Mouse (Mus musculus) gastrocnemius, adult 2 months (tissue): ENCODE data around the gene Rnf5. TPM values are rescaled to one million over a fixed set of nuclear protein-coding genes. Genes with fewer than 3 reads are reported as not detected.

Experiments used
- DNase-seq: peaks from one replicate; pipeline ENCODE4 v3.0.0; 2022
- H3K27ac ChIP-seq: fragments of 200-600 bp; 2 replicates; pipeline ENCODE4 v1.8.1; 2022; ENCODE audit warnings: mild to moderate bottlenecking
- H3K4me3 ChIP-seq: fragments of 200-600 bp; 2 replicates; pipeline ENCODE4 v1.8.1; 2022; ENCODE audit warnings: mild to moderate bottlenecking, moderate library complexity
- CTCF ChIP-seq: fragments of 200-600 bp; IDR thresholded peaks from 2 replicates; pipeline ENCODE4 v1.8.1; 2022; ENCODE audit warnings: antibody characterized with exemption, mild to moderate bottlenecking, moderate library complexity
- intact Hi-C: fragments of 180-260 bp; cut with DNase I; formaldehyde crosslinking; loops from one replicate; pipeline ENCODE4 v1.15.1; 2025
- total RNA-seq, 2 experiments: library from RNA; stranded (reverse); gene quantifications; 2 replicates each; pipeline ENCODE4 v1.2.3; 2021

Gene Rnf5
- total RNA-seq, 2 experiments from 2014 or later, result 16.8 to 24.0 TPM

- intact Hi-C loops, result no loop called here
- H3K27ac ChIP-seq, result no peak overlapping the region
Observed at GRCm38 (mm10) chr17:34596098-34596497, 7.4 kb downstream of the Rnf5 start.

GRCm38 (mm10) chr17:34593752-34594525 lies 9.6 kb downstream of the Rnf5 start:
- intact Hi-C loops, result no loop called here
- TF ChIP-seq CTCF, result no peak
- DNase-seq, result peak; percentile 44
- Histone ChIP-seq H3K27ac (peak overlapping the region; percentile 97; the same call in 1 of the 2 replicates), H3K4me3 (peak overlapping the region; percentile 88)

More at GRCm38 (mm10) chr17:34596098-34596497, 7.4 kb downstream of the Rnf5 start:
- H3K4me3 ChIP-seq, result no peak overlapping the region
- DNase-seq, result no peak
- no peak for TF ChIP-seq CTCF

- no peak for TF ChIP-seq CTCF
- H3K27ac ChIP-seq, result peak overlapping the region; percentile 97
- intact Hi-C loops, result no loop called here
- no peak for DNase-seq
- H3K4me3 ChIP-seq, result peak overlapping the region; percentile 88
Observed at GRCm38 (mm10) chr17:34592581-34593549, 10.6 kb downstream of the Rnf5 start.

GRCm38 (mm10) chr17:34591994-34592375 lies 11.5 kb downstream of the Rnf5 start:
- Histone ChIP-seq H3K4me3 (peak overlapping the region; percentile 88), H3K27ac (peak overlapping the region; percentile 97)
- no peak for TF ChIP-seq CTCF
- intact Hi-C loops, result no loop called here
- peak; percentile 95 for DNase-seq

- no peak for TF ChIP-seq CTCF
- peak; percentile 43 for DNase-seq
- peak within 1 kb of the TSS; percentile 88 for H3K4me3 ChIP-seq
- intact Hi-C loops, result no loop called here
- H3K27ac ChIP-seq, result peak within 1 kb of the TSS; percentile 97
Observed at GRCm38 (mm10) chr17:34591029-34591993, 12.2 kb downstream of the Rnf5 start, which contains the start of gene Pbx2. Gene Pbx2 (plus strand): TSS chr17:34591266.

- H3K27ac ChIP-seq, result peak overlapping the region; percentile 97
- no peak for DNase-seq
- no peak for TF ChIP-seq CTCF
- peak overlapping the region; percentile 88 for H3K4me3 ChIP-seq
- intact Hi-C loops, result no loop called here
Observed at GRCm38 (mm10) chr17:34590154-34590987, 13.1 kb downstream of the Rnf5 start.

GRCm38 (mm10) chr17:34589681-34590101 lies 13.8 kb downstream of the Rnf5 start, which contains the start of gene Gpsm3:
Gene Gpsm3 (plus strand): TSS chr17:34589806.
- Histone ChIP-seq H3K27ac (peak within 1 kb of the TSS; percentile 97), H3K4me3 (peak within 1 kb of the TSS; percentile 88)
- intact Hi-C loops, result no loop called here
- TF ChIP-seq CTCF, result no peak
- peak; percentile 85 for DNase-seq

- TF ChIP-seq CTCF, result no peak
- Histone ChIP-seq H3K27ac (peak overlapping the region; percentile 97), H3K4me3 (peak overlapping the region; percentile 88)
- intact Hi-C loops, result no loop called here
- peak; percentile 17 for DNase-seq
Observed at GRCm38 (mm10) chr17:34589206-34589605, 14.3 kb downstream of the Rnf5 start.

GRCm38 (mm10) chr17:34588767-34589166 lies 14.7 kb downstream of the Rnf5 start:
- peak overlapping the region; percentile 88; the same call in 1 of the 2 replicates for H3K4me3 ChIP-seq
- H3K27ac ChIP-seq, result peak overlapping the region; percentile 97; the same call in 1 of the 2 replicates
- no peak for TF ChIP-seq CTCF
- no peak for DNase-seq
- intact Hi-C loops, result no loop called here

- Histone ChIP-seq H3K27ac (peak overlapping the region; percentile 99), H3K4me3 (peak overlapping the region; percentile 95)
- intact Hi-C loops, result loop anchor here (2.0 kb wide), 1 partner anchor 655 kb away; no protein-coding TSS in a partner anchor
- no peak for DNase-seq
- TF ChIP-seq CTCF, result no peak
Observed at GRCm38 (mm10) chr17:34587814-34588213, 15.7 kb downstream of the Rnf5 start.

- intact Hi-C loops, result loop anchor here (2.0 kb wide), 1 partner anchor 655 kb away; no protein-coding TSS in a partner anchor
- DNase-seq, result peak; percentile 99
- peak overlapping the region; percentile 99 for H3K27ac ChIP-seq
- no peak for TF ChIP-seq CTCF
- H3K4me3 ChIP-seq, result peak overlapping the region; percentile 95
Observed at GRCm38 (mm10) chr17:34587423-34587811, 16.1 kb downstream of the Rnf5 start.
